9 mouse cellular contexts compared by ENCODE assay signal in the genomic region with DNA sequence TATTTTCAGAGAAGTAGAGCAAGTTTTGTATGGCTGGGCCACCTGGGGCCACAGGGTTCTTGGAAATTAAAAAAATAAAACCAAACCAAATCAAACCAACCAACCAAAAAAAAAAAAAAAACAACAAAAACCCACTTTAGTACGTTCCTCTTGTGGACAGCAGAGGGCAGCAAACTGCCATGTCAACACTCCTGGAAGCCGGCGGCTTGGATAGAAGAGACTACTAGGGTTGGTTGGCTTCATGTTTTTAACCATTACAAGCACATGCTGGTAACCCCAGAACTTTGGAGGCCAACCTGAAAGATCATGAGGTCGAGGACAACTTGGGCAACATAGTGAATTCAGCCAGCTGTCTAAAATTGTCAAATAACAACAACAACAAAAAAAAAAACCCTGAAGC. TPM values are rescaled to one million over a fixed set of nuclear protein-coding genes. Genes with fewer than 3 reads are reported as not detected.
DNase-seq lines count a peak whose midpoint lies in the region; ATAC-seq and TF ChIP-seq lines count a peak whose summit lies in the region.
"Had no signal": no experiment of that assay in that cellular context is flagged by ENCODE, and none has a peak within 500 bp of the region (broad histone marks: within the 10 kb centered on the region; RNA-seq: fewer than 3 reads in every experiment).

No protein-coding gene starts in this region.

- peaks cover 3% of the 10 kb centered on the region for H3K4me1 ChIP-seq in hindbrain, postnatal 0 days (ENCODE audit: insufficient read depth, low read length)
- no peaks in the 10 kb centered on the region for H3K4me1 ChIP-seq in liver, embryonic 14.5 days (replicated peaks; ENCODE audit: control insufficient read depth in 2 of 2, insufficient read depth in 2 of 2, low read length in 1 of 2)

- H3K36me3 ChIP-seq in hindbrain, postnatal 0 days (ENCODE audit: insufficient read depth, low read length) = no peaks in the 10 kb centered on the region
- no peaks in the 10 kb centered on the region for H3K36me3 ChIP-seq in liver, embryonic 14.5 days (replicated peaks; ENCODE audit: control insufficient read depth, insufficient read depth, low read depth)
- H3K36me3 ChIP-seq: neural tube, embryonic 13.5 days had no signal

- H3K9ac ChIP-seq in hindbrain, postnatal 0 days (replicated peaks; ENCODE audit: low read length) = no peak overlapping the region
- H3K9ac ChIP-seq in liver, embryonic 14.5 days (replicated peaks) = no peak overlapping the region

- no peak overlapping the region for H3K4me3 ChIP-seq in hindbrain, postnatal 0 days (ENCODE audit: low read length)
- H3K4me3 ChIP-seq in liver, embryonic 14.5 days (ENCODE audit: insufficient read depth in 1 of 2, low read depth in 2 of 2, low read length in 2 of 2) = no peak overlapping the region
- H3K4me3 ChIP-seq: neural tube, embryonic 13.5 days had no signal

- H3K9me3 ChIP-seq in hindbrain, postnatal 0 days (ENCODE audit: low read length) = no peaks in the 10 kb centered on the region
- H3K9me3 ChIP-seq in liver, embryonic 14.5 days (ENCODE audit: control insufficient read depth, low read length) = no peaks in the 10 kb centered on the region
- H3K9me3 ChIP-seq: neural tube, embryonic 13.5 days had no signal

- H3K4me2 ChIP-seq in hindbrain, postnatal 0 days (ENCODE audit: low read depth, low read length) = no peak overlapping the region
- no peak overlapping the region for H3K4me2 ChIP-seq in liver, embryonic 14.5 days (ENCODE audit: low read depth)
- H3K4me2 ChIP-seq: neural tube, embryonic 13.5 days had no signal

- TF ChIP-seq CTCF in hindbrain, postnatal 0 days (IDR thresholded peaks at IDR 0.05; ENCODE audit: low read depth) = peak; percentile 86
- peak; percentile 60 for TF ChIP-seq CTCF in liver, embryonic 14.5 days (IDR thresholded peaks at IDR 0.05; ENCODE audit: low read depth)

- peak; percentile 61; the same call in 1 of the 2 replicates for ATAC-seq in hindbrain, postnatal 0 days
- ATAC-seq in liver, embryonic 14.5 days (ENCODE audit: insufficient read depth) = no peak

- WGBS in hindbrain, postnatal 0 days = 0% methylated on average over 4 of the region's 4 CpGs
- WGBS in liver, embryonic 14.5 days (ENCODE audit: insufficient replicate concordance) = 1% methylated on average over 4 of the region's 4 CpGs

- no peak for TF ChIP-seq EP300 in liver, embryonic 14.5 days (IDR thresholded peaks at IDR 0.05; ENCODE audit: low read depth)

- no peaks in the 10 kb centered on the region for H3K27me3 ChIP-seq in hindbrain, postnatal 0 days (ENCODE audit: insufficient read depth, low read length)
- H3K27me3 ChIP-seq in liver, embryonic 14.5 days (ENCODE audit: control insufficient read depth, insufficient read depth, low read length) = no peaks in the 10 kb centered on the region
- H3K27me3 ChIP-seq: neural tube, embryonic 13.5 days had no signal

- peak; percentile 16 to 17 for DNase-seq in urinary bladder, adult 18-20 months (ENCODE audit: low spot score in 2 of 2)
- no peak for DNase-seq in urinary bladder, adult 2 months (ENCODE audit: low spot score)
- DNase-seq in adrenal gland, postnatal 25 days = peak; percentile 62
- peak; percentile 54 for DNase-seq in embryo, embryonic 9.5 days (ENCODE audit: extremely low spot score)
- DNase-seq in hindbrain, postnatal 0 days (ENCODE audit: low spot score) = peak; percentile 90
- DNase-seq in liver, embryonic 14.5 days (ENCODE audit: low read depth in 3 of 3, low spot score in 3 of 3) = peak in 1 of 3 experiments; percentile 3
- DNase-seq in right cerebral cortex, adult 2 months (ENCODE audit: low spot score in 2 of 2) = peak; percentile 46 to 52
- no peak for DNase-seq in spleen, postnatal 14 days (ENCODE audit: low spot score in 2 of 2)

- H3K27ac ChIP-seq in hindbrain, postnatal 0 days = no peak overlapping the region
- H3K27ac ChIP-seq in liver, embryonic 14.5 days = no peak overlapping the region
- H3K27ac ChIP-seq: neural tube, embryonic 13.5 days had no signal

RNA-seq across cellular contexts. Expression of a gene that starts 33.9 kb away (rescaled TPM):
- polyA plus RNA-seq in urinary bladder, adult 2 months (2012; rRNA removed) = 0.50 and 0.71 TPM in 2 replicates
- total RNA-seq in adrenal gland, postnatal 25 days (2021) = 9.1 and 12.5 TPM in 2 replicates
- 6.5 and 7.0 TPM in 2 replicates for total RNA-seq in hindbrain, postnatal 0 days (2014; rRNA removed)
- polyA plus RNA-seq in hindbrain, postnatal 0 days (2015; fragmentation: Nextera tagmentation; extraction: Ambion mirVana) = 2.7 and 3.8 TPM in 2 replicates
- polyA plus RNA-seq in liver, embryonic 14.5 days (2012; rRNA removed) = 0.01 TPM in 2 replicates
- 0.04 TPM in 1 of 2 replicates, not detected in the other for polyA plus RNA-seq in liver, embryonic 14.5 days (2014; fragmentation: Nextera tagmentation; extraction: Ambion mirVana)

Comparison
In these comparisons a context has a peak if more than half of its experiments do, and no peak if none do; other contexts are left out.
1. DNase-seq: peak in urinary bladder, adult 18-20 months (2 of 2), adrenal gland, postnatal 25 days (single experiment), embryo, embryonic 9.5 days (single experiment), hindbrain, postnatal 0 days (single experiment) and right cerebral cortex, adult 2 months (2 of 2); none in urinary bladder, adult 2 months (single experiment) and spleen, postnatal 14 days (0 of 2).